Mouse (Mus musculus) C3H10T1/2 (cell line): ENCODE results near the gene Fam187a. TPM values are rescaled to one million over a fixed set of nuclear protein-coding genes. Genes with fewer than 3 reads are reported as not detected.

ENCODE experiments used
- polyA plus RNA-seq, 2 experiments: library from polyadenylated mRNA; unstranded; fragments of >200 nt; fragmentation: generic; extraction: Trizol; gene quantifications; one replicate each; pipeline ENCODE4 v1.2.1; 2012; ENCODE audit warnings: missing spikeins in 2 of 2

Gene Fam187a
- under 1 TPM; 0.02 to 0.04 TPM for polyA plus RNA-seq

DNA sequence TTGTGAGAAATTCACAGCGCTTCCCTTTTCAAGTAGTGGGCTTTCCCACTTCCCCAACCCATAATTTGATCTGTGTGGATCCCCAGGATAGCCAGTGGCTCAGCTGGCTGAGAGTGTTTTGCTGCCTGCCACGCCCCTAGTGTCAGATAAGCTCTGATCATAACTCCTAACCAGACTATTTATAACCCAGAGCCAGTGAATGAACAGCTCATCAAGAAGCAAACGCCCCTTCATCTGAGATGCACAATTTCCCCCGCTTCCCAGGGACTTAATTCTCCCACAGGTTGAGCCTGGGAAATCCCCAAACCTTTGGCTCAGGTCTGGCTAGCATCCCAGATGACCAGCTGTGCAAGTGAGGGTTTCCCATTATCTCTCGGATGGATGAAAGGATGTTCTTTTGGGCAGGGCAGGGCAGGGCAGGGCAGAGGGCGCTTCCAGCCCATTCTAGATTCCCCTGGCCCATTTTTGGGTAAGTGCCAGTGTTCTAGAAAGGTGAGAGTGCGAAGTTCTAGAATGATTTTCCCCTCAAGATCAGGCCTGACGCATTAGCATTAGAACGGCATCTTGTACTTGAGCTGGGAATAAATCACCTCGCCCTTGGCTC, at the start of gene Fam187a:
TSS of gene Fam187a (plus strand) at position 554 of the 604 bp plus-strand sequence.

DNA sequence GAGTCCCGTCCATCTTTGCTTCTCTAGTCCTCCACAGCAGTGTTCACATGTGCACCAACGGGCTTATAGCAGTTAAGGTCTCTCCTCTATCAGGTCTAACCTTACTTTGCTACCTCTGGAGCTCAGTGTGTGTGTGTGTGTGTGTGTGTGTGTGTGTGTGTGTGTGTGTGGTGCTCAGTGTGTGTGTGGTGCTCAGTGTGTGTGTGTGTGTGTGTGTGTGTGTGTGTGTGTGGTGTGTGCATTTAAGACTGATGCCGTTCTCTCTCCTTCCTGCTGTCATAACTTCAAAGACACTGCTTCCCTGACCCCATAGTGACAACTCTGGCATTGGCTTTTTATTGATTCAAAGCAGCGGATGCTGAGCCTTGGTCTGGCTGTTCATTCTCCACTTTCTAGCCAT, 49.4 kb upstream of the Fam187a start, which contains the start of gene Higd1b:
TSS of gene Higd1b (plus strand) at position 301 of the 400 bp plus-strand sequence.

DNA sequence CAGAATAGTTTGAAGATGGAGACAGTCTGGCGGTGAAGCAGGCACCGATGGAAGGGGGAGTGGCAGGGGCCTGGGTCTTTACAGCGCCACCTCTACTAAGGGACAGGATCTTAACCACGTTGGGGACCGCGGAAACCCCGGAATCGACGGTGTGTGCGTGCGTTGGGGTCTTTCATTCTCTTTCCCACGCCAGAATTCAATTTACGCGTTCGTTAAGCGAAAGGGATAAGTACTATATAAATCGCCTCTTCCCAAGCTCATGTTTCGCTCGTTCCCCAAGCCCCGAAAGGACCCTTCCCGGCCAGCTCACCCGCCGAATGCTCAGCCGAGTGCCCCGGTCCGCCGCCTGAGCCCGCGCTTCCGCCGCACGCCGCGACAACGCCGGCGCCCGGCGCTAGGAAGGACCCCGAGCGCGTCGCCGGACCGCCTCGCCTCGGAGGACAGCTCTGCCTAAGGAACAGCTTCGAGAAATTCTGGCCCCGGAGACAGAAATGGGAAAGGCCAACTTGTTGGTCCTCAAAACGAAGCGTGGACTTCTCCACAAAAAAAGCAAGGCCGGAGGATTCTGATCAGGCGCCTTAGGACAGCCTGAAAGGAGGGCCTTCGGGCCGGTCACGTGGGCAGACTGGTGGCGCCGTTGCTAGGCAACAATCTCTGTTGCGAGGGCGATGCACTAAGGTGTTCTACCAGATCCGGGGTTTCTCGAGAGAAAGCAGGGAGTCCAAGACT, 4.2 kb upstream of the Fam187a start, which contains the start of the genes Eftud2 and Ccdc103:
TSS of gene Eftud2 (minus strand) at position 401 of the 729 bp plus-strand sequence.
TSS of gene Ccdc103 (plus strand) at position 620 of the 729 bp plus-strand sequence.

DNA sequence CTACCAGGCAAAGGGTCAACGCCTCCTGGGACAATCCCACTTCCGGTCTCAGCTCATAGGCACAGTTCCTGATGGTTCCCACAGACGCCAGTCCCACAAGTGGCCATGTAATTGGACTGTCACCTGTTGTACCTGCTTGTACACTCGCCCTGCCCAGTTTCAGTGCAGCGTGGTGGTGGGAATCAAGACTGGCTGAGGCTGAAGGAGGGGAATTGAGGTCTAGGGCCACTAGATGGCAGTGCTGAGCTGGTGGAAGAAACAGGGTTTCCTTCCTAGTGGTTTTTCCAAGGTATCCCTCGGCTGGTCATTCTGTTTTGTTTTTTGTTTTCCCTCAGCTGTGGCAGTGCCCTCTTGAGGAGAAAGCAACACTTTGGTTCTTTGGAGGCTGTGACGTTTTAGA, 15.8 kb downstream of the Fam187a start, which contains the start of gene Gfap:
TSS of gene Gfap (minus strand) at position 150 of the 400 bp plus-strand sequence.

GRCm38 (mm10) chr11:102924557-102925350, 39.8 kb downstream of the Fam187a start, which contains the start of gene Kif18b:
Gene Kif18b, minus strand, starts transcription at chr11:102925124.

Other genes with a start within 250 kb of the Fam187a start
- gene Meioc, start 221.5 kb upstream of the Fam187a start, polyA plus RNA-seq = under 1 TPM in 1 of 2 experiments, not detected in 1; 0.02 TPM
- gene Ccdc43, start 187.4 kb upstream of the Fam187a start, polyA plus RNA-seq = 10 to 100 TPM in 1 of 2 experiments, 1 to 10 TPM in 1; 5.4 to 15.4 TPM
- 1 to 10 TPM in 1 of 2 experiments, under 1 TPM in 1; 0.67 to 5.0 TPM for gene Adam11, start 123.7 kb upstream of the Fam187a start, polyA plus RNA-seq
- 10 to 100 TPM in 1 of 2 experiments, 1 to 10 TPM in 1; 5.0 to 31.8 TPM for gene Gjc1, start 65.5 kb upstream of the Fam187a start, polyA plus RNA-seq
- gene Higd1b, start 49.3 kb upstream of the Fam187a start, polyA plus RNA-seq = not detected
- 100 to 1,000 TPM; 148 to 318 TPM for gene Eftud2, start 4.2 kb upstream of the Fam187a start, polyA plus RNA-seq
- 1 to 10 TPM; 1.9 to 3.8 TPM for gene Ccdc103, start 4.0 kb upstream of the Fam187a start, polyA plus RNA-seq
- under 1 TPM; 0.05 to 0.38 TPM for gene Gfap, start 15.7 kb downstream of the Fam187a start, polyA plus RNA-seq
- 10 to 100 TPM; 23.2 to 40.7 TPM for gene Kif18b, start 40.0 kb downstream of the Fam187a start, polyA plus RNA-seq
- gene C1ql1, start 61.5 kb downstream of the Fam187a start, polyA plus RNA-seq = not detected
- 10 to 100 TPM; 70.6 to 88.9 TPM for gene Nmt1, start 143.0 kb downstream of the Fam187a start, polyA plus RNA-seq
- 100 to 1,000 TPM; 148 to 200 TPM for gene Dcakd, start 143.2 kb downstream of the Fam187a start, polyA plus RNA-seq
- gene Plcd3, start 216.5 kb downstream of the Fam187a start, polyA plus RNA-seq = 10 to 100 TPM; 20.9 to 60.1 TPM
- 10 to 100 TPM; 39.7 to 76.4 TPM for gene Acbd4, start 216.5 kb downstream of the Fam187a start, polyA plus RNA-seq
- 10 to 100 TPM in 1 of 2 experiments, 1 to 10 TPM in 1; 9.2 to 53.2 TPM for gene Hexim1, start 231.1 kb downstream of the Fam187a start, polyA plus RNA-seq
- 10 to 100 TPM in 1 of 2 experiments, 1 to 10 TPM in 1; 4.9 to 26.4 TPM for gene Hexim2, start 247.3 kb downstream of the Fam187a start, polyA plus RNA-seq